Comparison of ENCODE assay signal across 15 mouse cellular contexts in the genomic region with DNA sequence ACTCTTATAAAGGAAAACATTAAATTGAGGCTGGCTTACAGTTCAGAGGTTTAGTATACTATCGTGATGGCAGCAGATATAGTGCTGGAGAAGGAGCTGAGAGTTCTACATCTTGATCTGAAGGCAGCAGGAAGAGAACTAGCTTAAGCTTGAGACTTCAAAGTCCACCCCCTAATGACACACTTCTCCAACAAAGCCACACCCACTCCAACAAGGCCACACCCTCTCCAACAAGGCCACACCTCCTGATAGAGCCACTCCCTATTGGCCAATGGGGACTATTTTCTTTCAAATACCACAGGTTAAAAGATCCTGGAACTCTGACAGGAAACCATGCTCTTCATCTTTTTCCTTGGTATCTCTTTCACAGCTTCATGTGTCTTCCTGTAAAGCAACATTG.
"Had no signal": no experiment of that assay in that cellular context is flagged by ENCODE, and none has a peak within 500 bp of the region (broad histone marks: within the 10 kb centered on the region; RNA-seq: fewer than 3 reads in every experiment).

No protein-coding gene starts in this region.

- H3K36me3 ChIP-seq: lung, embryonic 15.5 days; midbrain, embryonic 13.5 days; midbrain, embryonic 15.5 days; neural tube, embryonic 12.5 days; stomach, embryonic 15.5 days had no signal

- H3K27me3 ChIP-seq: lung, embryonic 15.5 days; megakaryocyte, embryonic 14.5 days; midbrain, embryonic 13.5 days; midbrain, embryonic 15.5 days; neural tube, embryonic 12.5 days; stomach, embryonic 15.5 days had no signal

- H3K9me3 ChIP-seq: lung, embryonic 15.5 days; megakaryocyte, embryonic 14.5 days; midbrain, embryonic 13.5 days; midbrain, embryonic 15.5 days; neural tube, embryonic 12.5 days; stomach, embryonic 15.5 days had no signal

- H3K4me3 ChIP-seq: lung, embryonic 15.5 days; megakaryocyte, embryonic 14.5 days; midbrain, embryonic 13.5 days; midbrain, embryonic 15.5 days; neural tube, embryonic 12.5 days; stomach, embryonic 15.5 days had no signal

- H3K4me1 ChIP-seq: lung, embryonic 15.5 days; megakaryocyte, embryonic 14.5 days; midbrain, embryonic 13.5 days; midbrain, embryonic 15.5 days; neural tube, embryonic 12.5 days had no signal

- DNase-seq: liver, postnatal 0 days; lung, adult 2 months; lung, postnatal 14 days; lung, postnatal 36 days; right cerebral cortex, postnatal 14 days; thymus, adult 2 months; thymus, postnatal 25 days had no signal

- H3K9ac ChIP-seq: liver, postnatal 0 days; lung, embryonic 15.5 days; midbrain, embryonic 13.5 days; midbrain, embryonic 15.5 days; neural tube, embryonic 12.5 days; stomach, embryonic 15.5 days had no signal

- H3K27ac ChIP-seq: lung, embryonic 15.5 days; macrophage; midbrain, embryonic 13.5 days; midbrain, embryonic 15.5 days; neural tube, embryonic 12.5 days; stomach, embryonic 15.5 days; stomach, postnatal 0 days had no signal
